Mouse (Mus musculus): ENCODE data around the gene Gm10665.
"Not testable (repeated sequence)": the region's sequence is repeated elsewhere in the genome, so short reads cannot be mapped to it uniquely, and the experiment has no call there.

- TF ChIP-seq POLR2A (IDR thresholded peaks at IDR 0.05; ENCODE audit: control insufficient read depth in 1 of 2, insufficient read depth in 1 of 2, low read depth in 1 of 2, low read length in 2 of 2, poor library complexity in 1 of 2); CTCF (IDR thresholded peaks at IDR 0.05 in 2 of 3, conservative IDR thresholded peaks at IDR 0.05 in 1 of 3; ENCODE audit: control insufficient read depth in 1 of 3, insufficient read depth in 1 of 3, low read depth in 2 of 3, low read length in 3 of 3, poor library complexity in 1 of 3, severe bottlenecking in 1 of 3); HCFC1 (IDR thresholded peaks at IDR 0.05; ENCODE audit: low read depth, low read length); ZC3H11A (IDR thresholded peaks at IDR 0.05; ENCODE audit: low read depth, low read length): not testable (repeated sequence)
Observed at GRCm38 (mm10) chr7:22463975-22464374, at the start of gene Gm10665.
